Comparison of ENCODE assay signal across 21 mouse cellular contexts in the genomic region with DNA sequence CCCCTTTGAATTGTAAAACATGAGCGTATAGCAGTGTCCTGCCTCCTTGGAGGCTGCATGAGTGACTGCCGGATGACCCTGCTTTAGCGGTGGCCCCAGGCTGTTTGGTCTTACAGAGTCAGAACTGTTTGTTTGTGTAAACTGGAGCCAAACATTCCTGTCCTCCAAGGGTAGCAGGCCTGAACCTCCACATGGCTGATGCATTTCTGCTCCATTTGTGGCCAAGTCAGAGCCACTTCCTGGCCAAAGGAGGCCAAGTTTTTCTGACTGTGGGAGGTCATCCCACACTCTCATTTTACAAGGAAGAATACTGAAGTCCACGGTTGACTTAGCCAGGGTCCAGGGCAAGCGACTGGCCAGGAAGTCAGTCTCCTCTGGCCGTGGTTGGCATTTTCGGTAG. TPM values are rescaled to one million over a fixed set of nuclear protein-coding genes. Genes with fewer than 3 reads are reported as not detected.
A peak's percentile ranks its signal among the peaks of the same experiment; 100 is the strongest.
DNase-seq lines count a peak whose midpoint lies in the region; ATAC-seq lines count a peak whose summit lies in the region.
"Had no signal": no experiment of that assay in that cellular context is flagged by ENCODE, and none has a peak within 500 bp of the region (broad histone marks: within the 10 kb centered on the region; RNA-seq: fewer than 3 reads in every experiment).

No protein-coding gene starts in this region.

- no peaks in the 10 kb centered on the region for H3K36me3 ChIP-seq in kidney, embryonic 14.5 days (ENCODE audit: control insufficient read depth, insufficient read depth, low read length)
- H3K36me3 ChIP-seq: embryonic facial prominence, embryonic 13.5 days; forebrain, embryonic 12.5 days; heart, embryonic 15.5 days; limb, embryonic 12.5 days; midbrain, embryonic 13.5 days had no signal

- 64% methylated on average over 7 of the region's 7 CpGs for WGBS in kidney, embryonic 14.5 days

- no peak overlapping the region for H3K4me2 ChIP-seq in kidney, embryonic 14.5 days (replicated peaks; ENCODE audit: low read depth, low read length)
- H3K4me2 ChIP-seq: embryonic facial prominence, embryonic 13.5 days; forebrain, embryonic 12.5 days; heart, embryonic 15.5 days; hindbrain, embryonic 14.5 days; limb, embryonic 12.5 days; midbrain, embryonic 13.5 days had no signal

- no peak overlapping the region for H3K27ac ChIP-seq in kidney, embryonic 14.5 days (ENCODE audit: low read depth, low read length)
- H3K27ac ChIP-seq: embryonic facial prominence, embryonic 13.5 days; forebrain, embryonic 12.5 days; heart, embryonic 15.5 days; hindbrain, embryonic 14.5 days; left cerebral cortex, adult 2 months; limb, embryonic 12.5 days; midbrain, embryonic 13.5 days had no signal

- H3K4me1 ChIP-seq in kidney, embryonic 14.5 days (ENCODE audit: control insufficient read depth, insufficient read depth, low read length), result 0 out of 2 replicates have a peak, but pooled peaks cover 3% of the 10 kb centered on the region
- H3K4me1 ChIP-seq: embryonic facial prominence, embryonic 13.5 days; forebrain, embryonic 12.5 days; midbrain, embryonic 13.5 days had no signal

- H3K4me3 ChIP-seq in kidney, embryonic 14.5 days (ENCODE audit: low read length), result no peak overlapping the region
- H3K4me3 ChIP-seq: embryonic facial prominence, embryonic 13.5 days; forebrain, embryonic 12.5 days; heart, embryonic 15.5 days; left cerebral cortex, adult 2 months; limb, embryonic 12.5 days; midbrain, embryonic 13.5 days had no signal

- no peaks in the 10 kb centered on the region for H3K9me3 ChIP-seq in kidney, embryonic 14.5 days (ENCODE audit: control insufficient read depth, low read length)
- H3K9me3 ChIP-seq: embryonic facial prominence, embryonic 13.5 days; forebrain, embryonic 12.5 days; heart, embryonic 15.5 days; limb, embryonic 12.5 days; midbrain, embryonic 13.5 days had no signal

- H3K27me3 ChIP-seq in kidney, embryonic 14.5 days (ENCODE audit: control insufficient read depth, insufficient read depth, low read length), result no peaks in the 10 kb centered on the region
- H3K27me3 ChIP-seq: embryonic facial prominence, embryonic 13.5 days; heart, embryonic 15.5 days; limb, embryonic 12.5 days; midbrain, embryonic 13.5 days had no signal

- DNase-seq in kidney, adult 11 months, result peak; percentile 75
- peak; percentile 61 for DNase-seq in adipocyte (ENCODE audit: low spot score)
- peak; percentile 51 for DNase-seq in kidney, postnatal 14 days
- peak; percentile 65 for DNase-seq in lung, postnatal 25 days (ENCODE audit: low spot score)
- no peak for DNase-seq in layer of hippocampus, adult 18-20 months (ENCODE audit: low spot score in 2 of 2)
- no peak for DNase-seq in testis, postnatal 10 days (ENCODE audit: low spot score)
- DNase-seq: adrenal gland, adult 8-10 months; cerebellum, postnatal 10 days; liver, postnatal 0 days; right cerebral cortex, postnatal 4 days had no signal

- no peak overlapping the region for H3K9ac ChIP-seq in kidney, embryonic 14.5 days (ENCODE audit: low read depth, low read length)
- H3K9ac ChIP-seq: embryonic facial prominence, embryonic 13.5 days; forebrain, embryonic 12.5 days; heart, embryonic 15.5 days; hindbrain, embryonic 14.5 days; limb, embryonic 12.5 days; liver, postnatal 0 days; midbrain, embryonic 13.5 days had no signal

- no peak for ATAC-seq in kidney, embryonic 14.5 days (ENCODE audit: low FRiP score, low TSS enrichment)
- ATAC-seq in megakaryocyte, adult 5-6 weeks (ENCODE audit: poor library complexity, severe bottlenecking), result no peak
- ATAC-seq: liver, postnatal 0 days; midbrain, embryonic 13.5 days had no signal

RNA-seq across cellular contexts. Expression of a gene that starts 4.7 kb away (rescaled TPM):
- 3.6 and 4.0 TPM in 2 replicates for polyA plus RNA-seq in kidney, embryonic 14.5 days (2014; fragmentation: Nextera tagmentation; extraction: Ambion mirVana)
- not detected in 2 replicates for total RNA-seq in megakaryocyte, adult 5-6 weeks (2015)
- total RNA-seq in megakaryocyte, adult 5-6 weeks (2017), result not detected in 2 replicates
- total RNA-seq in layer of hippocampus, adult 18-20 months (2021), result 1 to 10 TPM; 1.4 to 1.8 TPM
- total RNA-seq: CH12.LX had no signal
- polyA plus RNA-seq: heart, embryonic 15.5 days; hindbrain, embryonic 14.5 days; limb, embryonic 12.5 days; midbrain, embryonic 13.5 days; neural tube, embryonic 11.5 days had no signal

RNA-seq across cellular contexts. Expression of a gene that starts 23.6 kb away (rescaled TPM):
- polyA plus RNA-seq in kidney, embryonic 14.5 days (2014; fragmentation: Nextera tagmentation; extraction: Ambion mirVana), result 10.5 and 17.7 TPM in 2 replicates
- total RNA-seq in megakaryocyte, adult 5-6 weeks (2015), result 0.27 and 0.54 TPM in 2 replicates
- total RNA-seq in megakaryocyte, adult 5-6 weeks (2017), result 0.26 and 1.1 TPM in 2 replicates
- total RNA-seq in layer of hippocampus, adult 18-20 months (2021), result 10 to 100 TPM in 1 of 2 experiments, 1 to 10 TPM in 1; 9.5 to 12.6 TPM
- total RNA-seq: CH12.LX had no signal

RNA-seq across cellular contexts. Expression of a gene that starts 46.7 kb away (rescaled TPM):
- not detected in 2 replicates for polyA plus RNA-seq in kidney, embryonic 14.5 days (2014; fragmentation: Nextera tagmentation; extraction: Ambion mirVana)
- not detected in 2 replicates for total RNA-seq in megakaryocyte, adult 5-6 weeks (2015)
- total RNA-seq in megakaryocyte, adult 5-6 weeks (2017), result not detected in 2 replicates
- total RNA-seq in layer of hippocampus, adult 18-20 months (2021), result 1 to 10 TPM; 2.3 to 4.9 TPM
- total RNA-seq: CH12.LX had no signal
- polyA plus RNA-seq: embryonic facial prominence, embryonic 13.5 days; limb, embryonic 12.5 days; liver, postnatal 0 days had no signal

Comparison
In these comparisons a context has a peak if more than half of its experiments do, and no peak if none do; other contexts are left out.
1. DNase-seq: peak in kidney, adult 11 months (single experiment), adipocyte (single experiment), kidney, postnatal 14 days (single experiment) and lung, postnatal 25 days (single experiment); none in layer of hippocampus, adult 18-20 months (0 of 2) and testis, postnatal 10 days (single experiment).
2. RNA of a gene that starts 23.6 kb away (total RNA-seq): 9.5 to 12.6 TPM in layer of hippocampus, adult 18-20 months; 0.26 to 1.1 TPM in megakaryocyte, adult 5-6 weeks; every median in the first group is over 4 times any median in the second.